8 mouse cellular contexts compared by ENCODE assay signal in the genomic region with DNA sequence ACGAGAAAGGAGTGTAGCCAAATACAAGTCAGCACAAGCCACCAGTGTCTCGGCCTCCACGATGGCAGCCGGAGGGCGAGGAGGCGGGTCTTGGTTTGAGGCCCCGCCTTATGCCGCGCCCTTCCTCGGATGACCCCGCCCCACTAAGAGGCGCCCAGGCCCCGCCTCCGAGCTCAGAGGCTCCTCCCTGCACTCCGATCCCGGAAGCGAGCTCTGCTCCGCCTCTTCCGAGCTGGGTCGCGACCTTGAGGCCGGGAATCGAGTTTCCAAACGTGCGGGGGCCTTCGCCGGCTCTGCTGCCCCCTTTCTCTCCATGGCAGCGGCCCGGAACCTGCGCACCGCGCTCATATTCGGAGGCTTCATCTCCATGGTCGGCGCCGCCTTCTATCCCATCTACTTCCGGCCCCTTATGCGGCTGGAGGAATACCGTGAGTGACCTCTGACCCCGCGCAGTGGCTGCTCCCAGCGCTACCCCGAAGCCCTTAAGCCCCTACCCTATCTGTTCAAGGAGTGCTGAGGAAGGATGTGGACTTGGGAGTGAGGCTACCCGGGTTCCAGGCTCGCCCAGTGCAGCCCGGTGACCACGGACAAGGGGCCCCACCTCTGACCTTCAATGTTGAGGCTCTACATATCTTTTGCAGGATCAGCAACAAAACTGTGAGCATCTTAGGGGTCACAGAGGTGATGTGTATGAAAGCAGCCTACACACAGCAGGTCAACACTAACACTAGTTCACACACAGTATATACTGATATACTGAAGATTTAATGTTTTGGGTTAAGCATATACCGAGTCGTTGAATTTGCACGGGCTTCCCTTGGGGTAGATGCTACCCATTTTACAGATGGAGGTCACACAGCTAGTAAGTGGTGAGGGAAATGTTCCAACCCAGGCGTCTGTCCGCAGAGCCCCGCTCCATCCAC. TPM values are rescaled to one million over a fixed set of nuclear protein-coding genes. Genes with fewer than 3 reads are reported as not detected.
DNase-seq lines count a peak whose midpoint lies in the region; ATAC-seq and TF ChIP-seq lines count a peak whose summit lies in the region.

Gene Smim20 (plus strand): TSS at position 153 of the 923 bp plus-strand sequence.

- peaks cover 15% of the 10 kb centered on the region for H3K4me1 ChIP-seq in hindbrain, postnatal 0 days (ENCODE audit: insufficient read depth, low read length)

- 13% methylated on average over 53 of the region's 53 CpGs for WGBS in hindbrain, postnatal 0 days

- H3K27me3 ChIP-seq in hindbrain, postnatal 0 days (ENCODE audit: insufficient read depth, low read length) = no peaks in the 10 kb centered on the region

- H3K27ac ChIP-seq in gastrocnemius, adult 2 months = peak within 1 kb of the TSS; percentile 97
- peak within 1 kb of the TSS; percentile 62; the same call in 1 of the 2 replicates for H3K27ac ChIP-seq in hindbrain, postnatal 0 days

- peak within 1 kb of the TSS; percentile 61 for H3K9ac ChIP-seq in hindbrain, postnatal 0 days (replicated peaks; ENCODE audit: low read length)

- no peak for TF ChIP-seq CTCF in gastrocnemius, adult 2 months (IDR thresholded peaks at IDR 0.05)
- no peak for TF ChIP-seq CTCF in hindbrain, postnatal 0 days (IDR thresholded peaks at IDR 0.05; ENCODE audit: low read depth)

- H3K9me3 ChIP-seq in hindbrain, postnatal 0 days (ENCODE audit: low read length) = no peaks in the 10 kb centered on the region

- intact Hi-C loops in gastrocnemius, adult 2 months (cut with DNase I) = loop anchor here (2.0 to 10.0 kb wide), 3 partner anchors 54 to 325 kb away; partner anchors contain the start of gene Sel1l3
- intact Hi-C loops in left cerebral cortex, postnatal 10 days (cut with DNase I) = no loop called here

- H3K4me3 ChIP-seq in gastrocnemius, adult 2 months = peak within 1 kb of the TSS; percentile 87
- peak within 1 kb of the TSS; percentile 56 for H3K4me3 ChIP-seq in hindbrain, postnatal 0 days (ENCODE audit: low read length)

- H3K36me3 ChIP-seq in hindbrain, postnatal 0 days (ENCODE audit: insufficient read depth, low read length) = no peaks in the 10 kb centered on the region

- DNase-seq in ZHBTc4 (ENCODE audit: low read depth, low spot score) = peak; percentile 94
- DNase-seq in gastrocnemius, adult 2 months = peak; percentile 94
- DNase-seq in hindbrain, postnatal 0 days (ENCODE audit: low spot score) = peak; percentile 90
- DNase-seq in left cerebral cortex, postnatal 10 days (ENCODE audit: extremely low spot score in 1 of 2, low spot score in 2 of 2) = peak; percentile 64 to 89
- DNase-seq in right cerebral cortex, postnatal 25 days = peak; percentile 81
- DNase-seq in urinary bladder, postnatal 4 days (ENCODE audit: low spot score in 2 of 2) = peak; percentile 79 to 85

- peak; percentile 97 for ATAC-seq in common myeloid progenitor, adult 5-6 weeks (replicated peaks; ENCODE audit: low read depth, poor library complexity, severe bottlenecking)
- peak; percentile 94 for ATAC-seq in hindbrain, postnatal 0 days
- ATAC-seq in megakaryocyte-erythroid progenitor cell, adult 5-6 weeks (replicated peaks; ENCODE audit: low FRiP score, low TSS enrichment, poor library complexity, severe bottlenecking) = peak; percentile 94

- H3K4me2 ChIP-seq in hindbrain, postnatal 0 days (ENCODE audit: low read depth, low read length) = peak within 1 kb of the TSS; percentile 83

RNA-seq across cellular contexts. Expression of gene Smim20, which starts in this region (rescaled TPM):
- 50.9 and 60.2 TPM in 2 replicates for total RNA-seq in common myeloid progenitor, adult 5-6 weeks (2017)
- 10 to 100 TPM; 55.5 to 67.5 TPM for total RNA-seq in gastrocnemius, adult 2 months (2021)
- 42.8 and 57.1 TPM in 2 replicates for total RNA-seq in hindbrain, postnatal 0 days (2014; rRNA removed)
- 88.3 and 94.8 TPM in 2 replicates for polyA plus RNA-seq in hindbrain, postnatal 0 days (2015; fragmentation: Nextera tagmentation; extraction: Ambion mirVana)
- total RNA-seq in left cerebral cortex, postnatal 10 days (2021) = 10 to 100 TPM; 26.9 to 30.5 TPM
- 56.5 and 92.9 TPM in 2 replicates for total RNA-seq in megakaryocyte-erythroid progenitor cell, adult 5-6 weeks (2014; fragmentation: Nextera tagmentation)
- 30.0 and 44.5 TPM in 2 replicates for total RNA-seq in megakaryocyte-erythroid progenitor cell, adult 5-6 weeks (2017)

Comparison
In these comparisons a context has a peak if more than half of its experiments do, and no peak if none do; other contexts are left out.
1. Peak in every context shown above with its lines: DNase-seq, ATAC-seq, H3K4me3 ChIP-seq and H3K27ac ChIP-seq.